Mouse (Mus musculus) B cell, adult 62 days (primary cell): ENCODE measurements around the gene Rdh11. TPM values are rescaled to one million over a fixed set of nuclear protein-coding genes. Genes with fewer than 3 reads are reported as not detected.

Experiments used
- total RNA-seq: library from RNA; stranded (reverse); gene quantifications from 4 replicates; pipeline ENCODE4 v1.2.4, GENCODE M21; 2023

The Rdh11 gene
- 15.6 to 19.5 TPM (median 17.4 TPM) in 4 replicates for total RNA-seq

DNA sequence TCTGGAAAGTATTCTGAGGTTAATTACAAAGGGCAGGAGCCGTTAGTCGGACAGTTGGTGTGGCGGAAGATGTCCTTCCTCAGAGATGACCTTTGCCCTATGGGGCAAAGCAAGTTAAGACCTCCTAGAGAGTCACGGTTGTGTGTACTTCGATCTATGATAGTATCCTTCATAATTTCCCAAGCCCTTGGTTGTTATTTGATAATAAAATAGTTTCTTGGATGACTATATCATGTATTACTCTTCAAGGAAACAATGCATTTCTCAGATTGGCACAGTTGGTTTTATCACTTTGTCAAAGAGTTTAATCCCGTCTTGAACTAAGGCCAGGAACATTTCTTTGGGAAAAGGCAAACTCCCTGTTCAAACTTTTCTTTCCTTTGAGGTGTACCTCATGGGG is at the start of gene Rdh11:
Rdh11 (minus strand) TSS at position 101 of the 400 bp plus-strand sequence.

DNA sequence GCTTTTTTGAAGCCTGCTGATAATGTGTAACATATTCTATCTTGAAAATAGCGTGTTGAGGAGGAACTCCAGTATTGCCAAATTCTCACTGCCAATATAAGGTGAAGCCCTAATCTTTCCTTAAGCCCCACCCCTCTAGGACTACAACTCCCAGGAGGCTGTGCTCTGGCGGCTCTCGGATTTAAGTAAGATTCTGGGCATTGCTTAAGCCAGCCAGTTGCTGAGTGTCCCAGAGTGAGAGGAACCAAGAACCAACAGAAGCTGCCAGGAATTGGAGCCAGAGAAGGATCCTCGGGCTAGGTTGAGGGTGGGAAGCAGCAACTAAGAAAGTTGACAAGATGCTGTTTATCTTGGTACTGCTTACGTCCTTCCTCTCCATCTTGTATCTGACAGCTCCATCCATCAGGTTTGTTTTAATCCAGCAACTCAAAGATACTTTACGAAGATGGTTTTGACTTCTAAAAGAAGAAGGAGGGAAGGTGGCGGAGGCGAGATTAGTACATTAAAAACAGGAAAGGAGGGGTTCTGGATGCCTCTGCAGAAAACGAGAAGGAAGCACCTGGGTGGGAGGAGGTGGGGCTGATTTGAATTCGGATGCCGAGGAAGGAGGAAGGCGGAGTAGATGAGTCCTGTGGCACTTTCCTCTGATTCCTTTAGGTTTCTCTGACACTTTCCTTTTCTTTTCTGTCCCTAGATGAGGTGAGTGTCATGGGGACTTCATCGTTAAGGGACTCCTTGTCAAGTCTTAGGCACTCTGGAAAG is 16.8 kb upstream of the Rdh11 start, which contains the start of gene Rdh12:
Rdh12 (plus strand) TSS at position 212 of the 762 bp plus-strand sequence.

DNA sequence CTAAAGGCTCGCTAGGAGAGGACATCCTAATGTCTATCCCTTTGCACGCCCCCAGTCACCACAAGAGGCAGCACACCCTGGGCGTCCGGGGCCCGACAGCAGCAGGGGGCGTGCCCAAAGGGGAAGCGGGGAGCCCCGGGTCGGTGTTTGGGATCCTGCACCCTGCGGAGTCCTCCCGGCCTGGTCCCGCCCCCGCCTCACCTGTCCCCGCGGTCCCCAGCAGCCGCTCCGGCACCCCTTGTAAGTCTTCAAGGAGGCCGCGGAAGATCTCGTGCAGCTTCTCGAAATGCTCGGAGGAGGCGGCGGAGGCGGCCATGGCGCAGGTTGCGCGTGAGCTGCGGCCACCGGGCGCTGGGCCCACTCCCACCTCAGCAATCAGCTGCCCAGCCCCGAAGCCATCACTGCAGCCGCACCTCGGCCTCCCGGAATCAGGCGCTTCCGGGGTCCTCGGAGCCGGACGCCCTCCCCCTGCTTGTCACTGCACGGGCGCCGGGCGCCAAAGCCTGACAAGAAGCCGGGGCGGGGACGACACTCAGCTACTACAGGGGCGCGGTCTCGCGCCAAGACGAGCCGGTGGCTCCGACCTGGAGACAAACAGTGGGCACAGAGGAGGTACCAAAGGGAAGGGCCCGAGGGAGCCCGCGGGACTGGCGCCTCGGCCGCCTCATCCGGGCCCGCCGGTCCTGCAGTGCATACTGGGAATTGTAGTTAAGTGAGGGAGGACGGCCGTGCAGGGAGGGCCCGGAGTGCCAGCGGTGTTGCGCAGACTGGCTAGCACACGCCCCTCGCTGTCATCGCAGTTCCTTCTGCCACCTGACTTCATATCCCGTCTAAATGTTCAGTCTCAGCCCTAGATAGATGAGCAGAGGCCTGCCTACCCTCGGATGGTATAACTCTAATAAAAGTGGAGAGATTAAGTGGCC is 19.8 kb downstream of the Rdh11 start, which contains the start of gene Vti1b:
Vti1b (minus strand) TSS at position 649 of the 923 bp plus-strand sequence.

DNA sequence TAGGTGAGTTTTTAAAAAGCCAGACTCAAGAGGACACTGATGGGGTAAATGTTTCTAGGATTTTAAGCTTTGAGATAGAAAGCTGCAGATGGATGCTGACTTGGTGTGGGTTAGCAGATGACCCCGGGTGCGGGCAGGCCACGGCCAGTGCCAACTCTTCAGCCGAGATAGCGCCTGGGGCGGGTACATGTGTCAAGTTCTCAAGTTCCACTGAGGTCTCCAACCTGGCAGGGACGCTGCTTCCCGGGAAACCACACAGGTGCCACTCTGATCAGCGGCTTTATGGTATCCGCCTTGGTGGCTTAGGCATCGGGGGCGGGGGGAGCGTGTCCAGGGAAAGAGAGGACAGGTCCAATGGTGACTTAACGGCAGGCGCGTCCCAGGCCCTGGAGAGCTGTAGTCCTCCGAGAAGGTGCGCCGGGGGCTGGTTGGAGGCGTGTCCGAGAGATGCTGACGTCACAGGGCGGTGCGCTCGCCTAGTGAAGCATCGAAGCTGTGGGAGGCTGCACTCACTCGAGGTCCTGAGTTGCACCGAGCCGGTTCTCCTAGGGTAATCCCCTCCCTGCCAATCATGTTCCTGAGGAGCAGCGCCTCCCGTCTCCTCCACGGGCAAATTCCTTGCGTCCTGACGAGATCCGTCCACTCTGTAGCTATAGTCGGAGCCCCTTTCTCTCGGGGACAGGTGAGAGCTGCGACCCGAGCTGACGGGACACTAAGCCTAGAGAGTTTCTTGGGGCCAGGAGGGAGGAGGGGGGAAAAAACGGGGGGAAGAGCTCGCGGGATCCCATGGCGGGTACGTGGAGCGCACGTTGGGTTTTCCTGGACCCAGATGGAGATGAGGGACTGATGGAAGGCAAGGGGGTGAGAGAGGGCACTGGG is 61.6 kb downstream of the Rdh11 start, which contains the start of gene Arg2:
Arg2 (plus strand) TSS at position 479 of the 879 bp plus-strand sequence.

Other genes starting within 250 kb of the Rdh11 start
- gene Tmem229b, start 184.7 kb downstream of the Rdh11 start, total RNA-seq, result 37.6 to 51.0 TPM (median 43.9 TPM) in 4 replicates
- gene Plekhh1, start 163.1 kb downstream of the Rdh11 start, total RNA-seq, result 0.21 to 0.52 TPM (median 0.33 TPM) in 4 replicates
- gene Pigh, start 102.6 kb downstream of the Rdh11 start, total RNA-seq, result 4.2 to 6.7 TPM (median 4.7 TPM) in 4 replicates
- not detected in 4 replicates for gene Arg2, start 61.5 kb downstream of the Rdh11 start, total RNA-seq
- gene Vti1b, start 19.6 kb downstream of the Rdh11 start, total RNA-seq, result 63.2 to 75.6 TPM (median 72.3 TPM) in 4 replicates
- 13.6 to 17.7 TPM (median 15.6 TPM) in 4 replicates for gene Rdh12, start 16.6 kb upstream of the Rdh11 start, total RNA-seq
- gene Zfyve26, start 104.0 kb upstream of the Rdh11 start, total RNA-seq, result 120 to 146 TPM (median 124 TPM) in 4 replicates
- gene Rad51b, start 105.0 kb upstream of the Rdh11 start, total RNA-seq, result 1.4 to 2.7 TPM (median 1.7 TPM) in 4 replicates